Mouse (Mus musculus) erythroid progenitor cell, adult 5-6 weeks (primary cell): ENCODE measurements around the gene Rbm18. TPM values are rescaled to one million over a fixed set of nuclear protein-coding genes. Genes with fewer than 3 reads are reported as not detected.
A peak's percentile ranks its signal among the peaks of the same experiment; 100 is the strongest.

Experiments
- ATAC-seq: replicated peaks from 2 replicates; pipeline ENCODE4 v1.8.0; 2016; ENCODE audit warnings: moderate number of reproducible peaks, mild to moderate bottlenecking, moderate TSS enrichment, inconsistent platforms; ENCODE audit not compliant: poor library complexity, low FRiP score, severe bottlenecking
- total RNA-seq, 2 experiments: library from RNA; stranded (forward) in 1 of 2; stranded (reverse) in 1 of 2; fragments of 150-400 nt in 1 of 2; fragments of 186-747, 209-891 nt in 1 of 2; gene quantifications; 2 replicates each; pipeline versions ENCODE4 v1.2.3 to v1.2.4; 2015 to 2017; ENCODE audit warnings: low replicate concordance in 2 of 2

Gene Rbm18
- total RNA-seq, 2 experiments from 2014 or later, result 11.5 to 25.6 TPM

- ATAC-seq, result no peak
These were observed 28.0 kb downstream of the Rbm18 start for GRCm38 (mm10) chr2:36108615-36109014.

DNA sequence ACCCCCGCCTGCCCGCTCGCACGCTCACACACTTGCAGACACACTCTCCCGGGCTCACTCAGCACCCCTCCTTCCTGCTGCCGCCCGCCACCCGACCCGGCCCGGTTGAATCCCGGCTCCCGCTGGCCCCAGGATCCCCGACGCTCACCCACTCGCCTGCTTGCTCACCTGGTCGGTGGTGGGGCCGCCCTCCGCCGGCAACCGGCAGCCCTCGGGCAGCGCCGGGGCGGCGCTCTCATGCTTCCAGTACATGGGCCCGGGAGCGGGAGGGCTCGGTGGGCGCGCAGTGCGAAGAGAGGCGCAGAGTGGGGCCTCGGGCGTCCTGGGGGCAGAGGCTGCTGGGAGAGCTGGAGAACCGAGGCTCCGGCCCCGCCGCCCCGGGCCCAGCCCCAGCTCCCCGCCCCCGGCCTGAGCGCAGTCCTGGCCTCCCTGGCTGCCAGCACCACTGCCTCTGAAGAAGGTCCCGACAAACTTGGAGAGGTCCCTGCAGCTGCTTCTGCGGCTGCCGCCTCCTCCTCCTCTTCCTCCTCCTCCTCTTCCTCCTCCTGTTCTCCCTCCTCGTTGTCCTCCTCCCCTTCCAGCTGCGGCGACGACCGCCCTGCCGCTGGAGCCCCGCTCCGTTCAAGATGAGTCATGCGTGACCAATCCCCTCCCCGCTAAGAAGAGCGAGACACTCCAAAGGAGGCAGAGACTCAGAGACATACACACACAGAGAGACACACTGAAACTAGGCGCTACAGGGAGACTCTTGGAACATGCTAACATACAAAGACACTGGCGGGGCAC is 31.4 kb downstream of the Rbm18 start, which contains the start of gene Lhx6:
Lhx6 (minus strand) TSS at position 453 of the 786 bp plus-strand sequence.
- no peak for ATAC-seq

DNA sequence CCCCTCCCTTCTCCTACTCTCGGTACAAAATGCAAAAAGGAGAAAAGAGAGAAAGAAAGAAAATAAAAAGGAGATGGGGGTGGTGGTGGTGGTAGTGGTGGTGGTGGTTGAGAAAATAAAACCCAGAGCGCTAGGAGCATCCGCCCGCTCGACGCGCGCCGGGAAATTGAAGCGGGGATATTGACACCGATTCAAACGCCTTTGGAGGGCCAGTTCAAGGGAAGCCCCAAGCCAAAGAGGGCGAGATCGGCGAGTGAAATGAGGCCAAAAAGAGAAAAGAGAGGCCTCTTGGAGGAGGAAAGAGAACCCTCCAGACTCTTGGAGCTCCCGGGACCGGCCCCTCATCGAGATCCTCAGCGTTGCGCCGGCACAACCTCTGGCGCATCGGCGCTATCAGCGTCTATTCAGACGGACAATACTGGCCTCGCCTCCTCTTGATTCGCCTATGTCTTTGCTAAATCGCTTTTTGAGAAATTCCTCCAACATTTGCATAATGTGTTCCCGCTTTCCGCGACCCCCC is 32.1 kb downstream of the Rbm18 start:
- ATAC-seq, result no peak

GRCm38 (mm10) chr2:36103555-36104367 is 32.8 kb downstream of the Rbm18 start:
- ATAC-seq, result no peak

GRCm38 (mm10) chr2:36103069-36103554 is 33.5 kb downstream of the Rbm18 start:
- ATAC-seq, result no peak

- ATAC-seq, result no peak
These were observed 34.0 kb downstream of the Rbm18 start for GRCm38 (mm10) chr2:36102559-36102946.

DNA sequence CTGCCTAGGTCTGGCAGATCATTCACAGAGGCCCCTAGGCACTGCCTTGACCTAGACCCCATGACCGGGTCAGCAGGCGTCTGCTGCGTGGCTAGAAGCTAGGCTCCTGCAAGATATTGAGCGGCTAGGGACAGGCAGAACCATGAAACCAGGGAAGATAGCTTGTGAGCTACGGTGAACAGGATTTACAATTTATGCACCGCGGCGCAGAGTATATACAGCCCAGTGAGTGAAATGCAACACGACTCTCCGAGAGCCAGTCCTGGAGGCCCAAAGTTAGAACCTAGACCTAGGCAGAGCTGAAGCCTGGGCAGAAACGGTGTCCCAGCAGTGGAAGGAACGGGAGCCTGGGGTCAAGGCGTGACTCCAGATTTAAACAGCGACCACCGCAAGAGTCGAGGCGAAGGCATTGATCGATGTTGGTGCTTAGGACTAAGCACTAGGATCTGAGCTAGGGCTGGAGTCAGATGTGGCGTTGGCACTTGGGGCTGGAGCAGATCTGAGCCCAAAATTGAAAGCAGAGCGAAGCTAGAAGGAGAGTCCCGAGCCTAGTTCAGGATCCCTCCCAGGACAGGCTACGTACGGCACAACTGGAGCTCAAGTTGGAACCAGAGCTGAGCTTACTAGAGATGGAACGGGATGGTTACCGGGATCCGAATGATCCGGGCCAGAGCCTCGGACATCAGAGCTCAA is 34.6 kb downstream of the Rbm18 start:
- ATAC-seq, result no peak

GRCm38 (mm10) chr2:36099739-36100138 is 36.8 kb downstream of the Rbm18 start:
- no peak for ATAC-seq

DNA sequence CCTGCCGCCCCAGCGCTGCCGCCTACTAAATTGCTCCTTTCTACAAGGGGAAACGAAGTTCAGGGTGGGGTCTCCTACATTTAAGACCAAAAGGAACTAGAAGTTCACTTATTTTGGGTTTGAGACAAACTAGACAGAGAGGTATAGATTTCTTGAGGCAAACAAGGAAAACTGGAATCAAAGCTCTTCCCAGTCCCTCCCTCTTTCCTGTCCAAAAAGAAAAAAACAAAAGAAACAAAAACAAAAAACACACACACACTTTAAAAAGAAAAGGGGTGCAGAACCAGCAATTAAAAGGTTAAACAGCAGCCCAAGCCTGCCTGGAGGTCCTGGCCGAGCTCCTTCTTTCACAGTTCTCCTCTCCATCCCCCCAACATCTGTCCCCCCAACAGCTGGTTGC is 38.6 kb downstream of the Rbm18 start:
- no peak for ATAC-seq

DNA sequence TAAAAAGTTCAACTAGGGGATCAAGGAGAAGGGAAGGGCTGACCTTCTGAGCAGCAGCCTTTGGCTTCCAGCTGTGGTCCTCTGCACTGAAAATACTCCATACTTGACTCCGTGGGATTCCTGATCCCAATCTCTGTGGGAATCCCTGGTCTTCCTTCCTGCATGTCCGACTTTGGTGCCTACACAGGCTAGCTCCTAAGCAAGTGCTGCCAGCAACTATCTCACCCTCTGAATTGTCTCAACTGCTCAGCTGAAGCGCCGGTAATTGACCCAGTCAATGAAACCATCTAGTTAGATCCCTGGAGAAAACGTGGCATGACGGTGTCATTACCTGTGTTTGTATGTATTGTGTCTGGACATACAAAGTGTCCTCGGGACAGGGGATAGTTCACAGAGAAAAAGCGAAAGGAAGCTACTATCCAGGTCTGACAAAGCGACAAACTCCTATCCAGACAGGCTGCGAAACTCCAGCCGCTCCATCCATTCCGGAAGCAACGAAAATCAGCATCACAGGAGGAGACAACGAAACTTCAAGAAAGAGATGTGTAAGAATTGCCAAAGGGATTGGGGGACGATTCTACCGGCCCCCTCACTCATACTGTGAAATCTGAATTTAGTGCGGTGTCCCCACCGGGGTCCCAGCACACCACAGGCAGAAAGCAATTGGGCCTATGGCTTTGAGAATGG is 39.3 kb downstream of the Rbm18 start:
- no peak for ATAC-seq

DNA sequence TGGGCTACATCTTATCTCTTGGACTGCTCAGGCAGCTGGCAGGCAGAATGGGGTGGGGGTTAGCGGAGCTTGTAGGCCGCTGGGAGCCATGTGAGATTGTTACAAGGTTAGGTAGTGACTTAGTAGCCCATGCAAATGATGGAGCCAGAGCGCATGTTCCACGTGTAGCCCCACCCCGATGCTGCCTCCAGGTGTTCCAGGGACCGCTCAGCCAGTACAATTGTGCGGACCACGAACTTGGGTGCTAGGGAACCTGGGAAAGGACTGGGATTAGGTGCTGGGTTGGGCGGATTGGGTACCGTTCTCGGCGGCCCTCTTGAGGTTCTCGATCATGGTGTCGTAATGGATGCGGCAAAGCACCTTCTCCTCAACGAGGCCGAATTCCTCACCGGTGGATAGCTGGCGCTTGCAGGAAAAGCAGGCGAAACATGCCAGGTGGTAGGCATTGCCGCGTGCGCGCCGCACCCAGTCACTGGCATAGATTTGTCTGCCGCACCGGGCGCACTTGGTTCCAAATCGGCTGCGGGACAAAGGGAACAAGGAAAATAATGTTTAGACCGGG is 42.6 kb downstream of the Rbm18 start:
- ATAC-seq, result no peak

DNA sequence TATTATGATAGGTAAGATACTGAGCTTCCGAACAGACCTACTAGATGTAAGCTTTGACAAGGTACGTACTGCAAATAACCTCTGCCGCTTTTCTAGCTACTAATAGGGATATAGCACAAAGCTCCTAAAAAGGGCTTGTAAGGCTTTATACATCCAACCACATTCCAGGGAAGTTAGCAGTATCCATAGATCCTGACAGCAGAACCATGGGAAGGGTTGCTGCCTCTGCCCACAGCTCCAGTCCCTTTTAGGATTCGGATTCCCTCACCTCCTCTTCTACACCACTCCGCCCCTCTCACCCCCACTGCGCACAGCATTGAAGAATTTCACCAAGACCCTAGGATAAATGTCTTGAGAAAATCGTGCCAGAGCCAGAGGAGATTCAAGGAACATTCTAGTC is 43.3 kb downstream of the Rbm18 start:
- no peak for ATAC-seq

DNA sequence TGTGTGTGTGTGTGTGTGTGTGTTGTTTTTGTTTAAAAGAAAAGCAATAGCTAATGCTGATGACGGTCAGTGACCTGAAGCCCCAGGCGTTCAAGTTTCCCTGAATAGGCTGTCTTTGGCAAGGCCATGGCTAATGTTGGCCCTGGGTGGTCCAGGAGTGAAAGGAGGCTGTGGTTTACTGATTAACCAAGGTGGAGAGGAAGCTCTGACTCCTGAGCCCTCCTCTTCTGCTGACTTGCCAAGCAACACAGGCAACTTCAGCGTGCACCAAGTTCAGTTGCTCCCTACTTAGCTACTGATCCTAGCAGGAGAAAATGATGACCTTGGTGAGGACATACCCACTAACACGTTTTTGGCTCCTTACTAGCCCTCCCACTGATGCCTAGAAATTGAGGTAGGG is 43.8 kb downstream of the Rbm18 start:
- ATAC-seq, result no peak

- ATAC-seq, result peak; percentile 56; the same call in 1 of the 2 replicates
These were observed 45.5 kb downstream of the Rbm18 start for GRCm38 (mm10) chr2:36090853-36091741.

GRCm38 (mm10) chr2:36089190-36089589 is 47.4 kb downstream of the Rbm18 start:
- no peak for ATAC-seq

GRCm38 (mm10) chr2:36085041-36085440 is 51.5 kb downstream of the Rbm18 start:
- no peak for ATAC-seq

- ATAC-seq, result no peak
These were observed 53.6 kb downstream of the Rbm18 start for GRCm38 (mm10) chr2:36082802-36083580.
